Mouse (Mus musculus) frontal cortex, postnatal 25 days (tissue): Measurements from ENCODE around the gene Fads3.

Experiments
- DNase-seq, 2 experiments: peaks; one replicate each; pipeline ENCODE4 v3.0.0; 2022; ENCODE audit warnings: low spot score in 2 of 2

Fads3 gene

DNA sequence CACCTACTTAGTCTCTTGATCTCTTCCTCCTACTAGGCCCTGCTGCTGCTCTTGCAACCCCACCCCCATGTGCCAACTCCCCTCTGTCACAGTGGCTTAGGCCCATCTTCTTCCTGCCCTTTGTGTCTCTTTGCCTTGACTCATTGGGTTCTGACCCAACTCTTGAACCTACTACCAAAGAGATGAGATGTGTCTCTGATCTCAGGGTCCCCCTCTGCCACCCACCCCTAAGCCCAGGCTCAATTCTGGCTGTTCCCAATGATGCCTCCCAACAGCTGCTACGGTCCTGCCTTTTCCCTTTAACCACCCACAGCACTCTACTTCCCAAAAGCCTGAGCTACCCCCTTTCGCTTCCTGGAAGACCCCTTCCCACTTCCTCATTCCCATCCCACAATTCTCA, 19.4 kb upstream of the Fads3 start:
- no peak for DNase-seq

- peak in 1 of 2 experiments; percentile 48 for DNase-seq
Observed at GRCm38 (mm10) chr19:10022414-10023303, 18.7 kb upstream of the Fads3 start.

DNA sequence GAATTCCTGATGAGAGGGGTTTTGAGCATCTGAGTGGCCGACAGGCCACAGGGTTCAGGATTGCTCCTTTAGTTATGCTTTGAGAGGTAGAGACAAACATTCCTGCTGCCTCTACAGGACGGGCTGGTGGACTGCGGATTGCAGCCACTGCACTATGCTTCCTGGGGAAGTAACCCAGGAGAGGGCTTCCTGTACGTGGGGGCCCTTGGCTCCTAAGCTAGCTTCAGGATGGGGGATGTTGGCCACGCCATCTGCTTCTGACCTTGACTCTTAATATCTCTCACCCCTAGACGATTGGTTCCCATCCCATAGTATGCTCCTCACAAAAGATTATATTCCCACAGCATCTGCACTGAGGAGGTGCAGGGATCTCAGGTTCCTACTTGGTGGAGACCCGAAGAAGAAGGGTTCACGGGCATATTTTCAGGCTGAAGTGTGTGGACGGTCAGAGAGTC, 18.0 kb upstream of the Fads3 start:
- no peak for DNase-seq

GRCm38 (mm10) chr19:10025169-10025875, 16.0 kb upstream of the Fads3 start:
- DNase-seq = no peak

DNA sequence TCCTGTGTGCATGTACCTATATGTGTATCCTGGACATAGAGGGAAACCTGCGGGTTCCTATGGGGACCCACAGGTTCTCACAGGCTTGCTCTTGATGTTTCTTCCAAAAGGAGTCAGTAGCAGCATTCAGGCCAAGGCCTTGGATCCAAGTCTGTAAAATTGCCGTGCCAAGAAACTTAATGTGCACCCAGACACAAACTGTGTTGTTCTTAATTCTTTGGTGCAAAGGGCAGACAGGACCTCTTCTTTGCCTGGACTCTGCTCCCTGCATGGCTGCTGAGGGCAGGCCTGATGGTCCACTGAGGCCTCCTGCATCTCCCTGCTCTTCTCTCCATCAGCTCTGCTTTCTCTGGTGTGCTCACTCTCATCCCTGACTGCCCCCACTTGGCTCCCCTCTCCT, 11.6 kb upstream of the Fads3 start:
- no peak for DNase-seq

DNA sequence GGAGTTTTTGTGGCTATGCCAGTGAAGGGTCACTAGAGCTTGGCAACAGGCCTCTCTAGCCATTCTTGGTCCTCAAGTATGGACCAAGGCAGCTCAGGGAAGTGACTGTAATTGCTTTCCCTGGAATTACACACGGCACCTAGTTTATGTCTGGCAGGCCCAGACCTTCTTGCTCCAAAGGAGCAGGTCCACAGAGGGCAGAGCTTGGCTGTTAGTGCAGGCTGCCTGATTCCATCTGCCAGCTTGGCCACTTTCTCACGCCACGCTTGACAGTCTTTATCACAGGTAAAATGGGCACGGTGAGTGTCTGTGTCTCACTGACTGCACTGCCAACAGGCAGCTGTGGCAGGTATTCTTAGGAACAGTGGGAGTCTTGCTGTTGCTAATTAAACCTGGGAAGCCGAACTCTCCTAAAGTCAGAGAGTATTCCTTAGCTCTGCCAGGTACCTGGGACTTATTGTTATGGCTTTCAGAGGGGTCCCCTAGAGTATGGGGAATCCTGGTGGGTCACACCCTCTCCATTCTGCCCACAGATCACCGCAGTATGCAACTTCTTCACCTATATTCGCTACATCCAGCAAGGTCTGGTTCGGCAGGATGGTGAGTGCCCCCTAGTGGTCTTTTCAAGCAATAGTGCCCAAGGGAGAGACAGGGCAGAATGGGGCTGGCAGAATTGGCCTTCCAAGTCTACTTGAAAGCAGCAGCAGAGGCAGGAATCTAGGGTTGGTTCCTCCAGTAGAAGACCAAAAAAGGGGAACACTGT, 8.0 kb upstream of the Fads3 start:
- DNase-seq = peak in 1 of 2 experiments; percentile 42

DNA sequence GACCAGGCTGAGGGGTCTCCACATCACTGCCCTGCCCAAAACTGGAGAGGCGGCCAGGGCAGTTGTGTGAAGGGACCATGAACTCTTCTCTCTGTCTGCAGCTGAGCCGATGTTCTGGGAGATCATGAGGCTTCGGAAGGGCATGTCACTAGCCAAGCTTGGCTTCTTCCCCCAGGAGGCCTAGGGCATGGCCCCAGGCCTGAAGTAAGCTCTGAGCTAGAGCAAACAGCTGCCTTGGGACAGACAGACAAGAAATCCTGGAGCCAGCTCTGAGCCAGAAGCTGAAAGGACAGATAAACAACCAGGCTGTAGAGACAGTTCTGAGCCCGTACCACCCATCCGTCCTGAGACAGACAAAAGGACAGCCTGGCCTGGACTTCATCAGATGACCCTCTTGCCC, 7.0 kb upstream of the Fads3 start:
- DNase-seq = no peak

- DNase-seq = peak; percentile 75
Observed at GRCm38 (mm10) chr19:10034785-10035447, 6.5 kb upstream of the Fads3 start.

- no peak for DNase-seq
Observed at GRCm38 (mm10) chr19:10037534-10037933, 3.8 kb upstream of the Fads3 start.

- DNase-seq = no peak
Observed at GRCm38 (mm10) chr19:10038364-10038763, 3.0 kb upstream of the Fads3 start.

- no peak for DNase-seq
Observed at GRCm38 (mm10) chr19:10038910-10039309, 2.5 kb upstream of the Fads3 start.

DNA sequence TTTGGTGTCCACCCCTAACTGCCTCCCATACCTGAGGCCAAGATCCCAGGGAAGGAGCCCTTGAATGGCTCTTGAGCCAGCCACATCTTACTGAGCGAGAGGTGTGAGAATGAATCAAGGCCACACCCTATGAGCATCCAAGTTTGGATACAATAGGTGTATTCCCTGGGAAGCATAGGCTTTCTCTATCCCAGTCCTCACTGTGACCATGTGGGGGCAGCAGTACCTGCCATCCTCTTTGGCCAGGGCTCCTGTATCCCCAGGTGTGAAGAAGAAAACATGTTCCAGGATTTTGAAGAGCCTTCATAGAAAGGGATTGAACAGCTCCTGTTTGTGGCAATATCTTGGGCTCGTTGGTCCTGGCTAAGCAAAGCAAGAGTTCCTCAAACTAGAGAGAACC, 1.8 kb upstream of the Fads3 start:
- no peak for DNase-seq

- no peak for DNase-seq
Observed at GRCm38 (mm10) chr19:10040866-10041387, 442 bp upstream of the Fads3 start.

- no peak for DNase-seq
Observed at GRCm38 (mm10) chr19:10042232-10042631, 863 bp downstream of the Fads3 start.

DNA sequence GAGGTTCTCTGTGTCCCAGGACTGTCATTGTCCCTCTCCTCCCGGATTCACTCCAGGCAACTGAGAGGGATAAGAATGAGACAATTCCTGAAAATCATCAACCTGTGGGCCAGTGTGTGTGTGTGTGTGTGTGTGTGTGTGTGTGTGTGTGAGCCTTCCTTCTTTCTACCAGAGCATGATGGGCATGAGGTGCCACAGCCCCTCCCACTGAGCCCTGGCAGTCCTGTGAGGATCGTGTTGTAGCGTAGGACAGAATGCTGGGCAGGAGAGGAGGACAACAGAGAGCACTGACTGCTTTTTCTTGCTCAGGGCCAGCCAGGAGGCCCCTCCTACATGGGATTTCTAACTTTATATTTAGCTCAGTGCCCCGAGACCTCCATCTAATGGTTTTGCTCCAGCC, 1.4 kb downstream of the Fads3 start:
- DNase-seq = no peak

- no peak for DNase-seq
Observed at GRCm38 (mm10) chr19:10043643-10044042, 2.3 kb downstream of the Fads3 start.

DNA sequence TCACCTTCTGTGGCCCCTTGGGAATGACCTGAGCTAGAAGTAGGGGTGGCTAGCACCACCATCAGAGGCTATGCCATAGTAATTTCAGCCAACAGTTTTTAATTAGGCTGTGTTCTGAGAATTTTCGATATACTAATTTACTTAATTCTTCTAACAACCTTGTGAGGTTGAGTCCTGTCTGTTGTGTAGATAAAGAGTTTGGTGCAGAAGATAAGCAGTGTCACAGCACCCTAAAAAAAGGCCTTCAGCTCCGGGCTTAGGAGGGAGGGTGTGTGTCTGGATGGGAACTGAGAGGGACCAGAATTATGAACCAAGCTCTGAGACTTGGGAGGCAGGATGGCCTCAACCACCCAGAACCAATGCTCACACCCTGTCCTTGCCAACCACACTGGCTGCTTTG, 4.3 kb downstream of the Fads3 start:
- no peak for DNase-seq

- no peak for DNase-seq
Observed at GRCm38 (mm10) chr19:10046346-10046745, 5.0 kb downstream of the Fads3 start.

- no peak for DNase-seq
Observed at GRCm38 (mm10) chr19:10046983-10047382, 5.6 kb downstream of the Fads3 start.

DNA sequence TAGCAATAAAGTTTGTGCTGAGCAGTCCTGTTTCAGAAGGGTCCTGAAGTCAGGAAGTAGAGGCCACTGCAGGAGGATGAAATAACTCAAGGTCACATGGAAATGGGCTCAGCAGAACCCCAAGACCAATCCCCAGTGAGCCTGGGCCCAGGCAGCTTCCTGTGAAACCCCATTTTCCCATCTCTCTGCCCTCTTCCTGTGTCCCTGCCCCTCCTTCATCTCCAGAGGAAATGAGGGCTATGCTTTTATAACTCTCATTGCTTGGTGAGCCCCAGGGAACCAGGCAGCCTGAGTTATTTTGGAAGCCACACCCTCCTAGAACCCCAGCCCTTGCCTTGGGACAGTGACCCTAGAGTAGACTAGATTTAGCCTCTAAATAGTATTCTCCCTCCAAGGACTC, 8.2 kb downstream of the Fads3 start:
- DNase-seq = no peak

DNA sequence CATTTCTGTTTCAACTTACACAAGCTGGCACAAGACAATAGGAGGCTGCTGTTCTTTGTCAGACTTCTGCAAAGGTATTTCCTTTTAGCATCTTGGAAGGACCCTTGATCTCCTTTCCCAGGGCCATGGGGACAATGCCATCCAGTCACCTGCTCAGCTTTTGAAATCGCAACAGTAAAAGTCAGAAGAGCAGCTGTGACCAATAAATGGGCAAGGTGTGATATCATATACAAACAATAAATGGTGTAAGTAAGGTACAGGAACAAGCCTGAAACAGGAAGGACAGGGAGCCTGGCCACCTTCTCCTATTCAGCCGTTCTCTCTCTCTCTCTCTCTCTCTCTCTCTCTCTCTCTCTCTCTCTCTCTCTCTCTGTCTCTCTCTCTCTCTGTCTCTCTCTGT, 9.1 kb downstream of the Fads3 start:
- no peak for DNase-seq
